Mouse (Mus musculus) thymus, adult 2 months (tissue): ENCODE data around the gene Dnajc13. TPM values are rescaled to one million over a fixed set of nuclear protein-coding genes. Genes with fewer than 3 reads are reported as not detected.

Source experiments
- DNase-seq: peaks from one replicate; pipeline ENCODE4 v3.0.0; 2021
- H3K27ac ChIP-seq: fragments of 200-500 bp; 2 replicates; pipeline ENCODE4 v1.5.1; 2012; ENCODE audit warnings: low read length, control low read depth; ENCODE audit not compliant: control insufficient read depth, insufficient read depth
- H3K27me3 ChIP-seq: fragments of 200-500 bp; 2 replicates; pipeline ENCODE4 v1.6.1; 2012; ENCODE audit warnings: mild to moderate bottlenecking, low read length, moderate library complexity, mixed read lengths; ENCODE audit not compliant: control insufficient read depth, insufficient read depth
- H3K36me3 ChIP-seq: fragments of 200-500 bp; 2 replicates; pipeline ENCODE4 v1.6.1; 2012; ENCODE audit warnings: mild to moderate bottlenecking, low read length, moderate library complexity; ENCODE audit not compliant: control insufficient read depth, insufficient read depth
- H3K4me1 ChIP-seq: fragments of 200-500 bp; replicated peaks from 2 replicates; pipeline ENCODE4 v1.6.1; 2012; ENCODE audit warnings: low read length; ENCODE audit not compliant: control insufficient read depth, insufficient read depth
- H3K4me3 ChIP-seq: fragments of 200-500 bp; 2 replicates; pipeline ENCODE4 v1.5.1; 2012; ENCODE audit warnings: mild to moderate bottlenecking, low read length, control low read depth, moderate library complexity; ENCODE audit not compliant: control insufficient read depth, insufficient read depth
- CTCF ChIP-seq: fragments of 200-500 bp; IDR thresholded peaks from 2 replicates; pipeline ENCODE4 v1.5.1; 2012; ENCODE audit warnings: mild to moderate bottlenecking, control low read depth, low read length, moderate library complexity, borderline replicate concordance; ENCODE audit not compliant: control insufficient read depth, poor library complexity, insufficient read depth; ENCODE audit errors: extremely low read depth
- POLR2A ChIP-seq: fragments of 200-500 bp; IDR thresholded peaks from 2 replicates; pipeline ENCODE4 v1.6.1; 2012; ENCODE audit warnings: mild to moderate bottlenecking, low read length, control low read depth, moderate library complexity; ENCODE audit not compliant: control insufficient read depth, poor library complexity, insufficient read depth; ENCODE audit errors: extremely low read depth
- WGBS: fragments of 180-500 bp; shearing (Covaris S2); methylation state at CpG from one replicate; pipeline ENCODE4 v1.1.7; 2018; 5-methylcytosine and 5-hydroxymethylcytosine counted together
- polyA plus RNA-seq: library from polyadenylated mRNA; depleted of rRNA; stranded (reverse); fragments of >200 nt; gene quantifications from 2 replicates; pipeline ENCODE4 v1.2.3, GENCODE M21; 2012

Gene Dnajc13
- polyA plus RNA-seq, 1 experiment, result 59.7 TPM

GRCm38 (mm10) chr9:104155100-104155715 is 107.5 kb downstream of the Dnajc13 start:
- H3K27ac ChIP-seq, result no peak overlapping the region
- DNase-seq, result no peak
- no peaks in the 10 kb centered on the region for H3K27me3 ChIP-seq
- H3K4me3 ChIP-seq, result no peak overlapping the region
- TF ChIP-seq CTCF (no peak), POLR2A (no peak)
- H3K4me1 ChIP-seq, result no peaks in the 10 kb centered on the region
- H3K36me3 ChIP-seq, result peaks cover 46% of the 10 kb centered on the region
- WGBS, result 96% methylated on average over 14 of the region's 14 CpGs

DNA sequence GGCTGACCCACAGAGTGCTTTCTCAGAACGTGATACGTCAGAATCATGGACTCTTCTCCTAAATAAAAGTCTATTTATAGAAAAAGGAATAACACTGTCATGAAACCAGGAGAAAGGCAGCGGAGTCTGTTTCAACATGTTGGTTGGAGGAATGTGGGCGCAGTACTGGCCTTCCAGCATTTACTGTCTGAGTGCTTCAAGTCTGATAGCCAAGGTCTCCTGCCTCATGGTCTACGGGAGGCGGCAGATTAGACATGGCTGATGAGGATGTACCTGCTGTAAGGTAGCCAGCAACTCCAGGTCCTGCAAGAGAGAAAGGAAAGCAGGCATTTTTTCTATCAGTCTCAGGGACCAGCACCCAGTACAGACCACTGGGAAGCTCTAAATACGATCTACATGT is 110.6 kb downstream of the Dnajc13 start:
- H3K4me1 ChIP-seq, result no peaks in the 10 kb centered on the region
- no peak for DNase-seq
- H3K4me3 ChIP-seq, result no peak overlapping the region
- WGBS, result 98% methylated on average over 7 of the region's 7 CpGs
- H3K27ac ChIP-seq, result no peak overlapping the region
- TF ChIP-seq CTCF (no peak), POLR2A (no peak)
- H3K36me3 ChIP-seq, result peaks cover 26% of the 10 kb centered on the region; the same call in 1 of the 2 replicates
- no peaks in the 10 kb centered on the region for H3K27me3 ChIP-seq

- WGBS, result 95% methylated on average over 7 of the region's 7 CpGs
These were observed 113.8 kb downstream of the Dnajc13 start for GRCm38 (mm10) chr9:104148969-104149368.

GRCm38 (mm10) chr9:104146683-104147082 is 116.0 kb downstream of the Dnajc13 start:
- H3K27ac ChIP-seq, result no peak overlapping the region
- TF ChIP-seq CTCF (no peak), POLR2A (no peak)
- WGBS, result 87% methylated on average over 7 of the region's 7 CpGs
- peaks cover 7% of the 10 kb centered on the region; the same call in 1 of the 2 replicates for H3K36me3 ChIP-seq
- H3K4me3 ChIP-seq, result no peak overlapping the region
- DNase-seq, result no peak
- H3K27me3 ChIP-seq, result no peaks in the 10 kb centered on the region
- H3K4me1 ChIP-seq, result no peaks in the 10 kb centered on the region

More at GRCm38 (mm10) chr9:104148969-104149368, 113.8 kb downstream of the Dnajc13 start:
- TF ChIP-seq POLR2A, result no peak
- TF ChIP-seq CTCF, result no peak
- no peak for DNase-seq
- no peaks in the 10 kb centered on the region for H3K4me1 ChIP-seq
- no peak overlapping the region for H3K4me3 ChIP-seq
- H3K27ac ChIP-seq, result no peak overlapping the region
- H3K36me3 ChIP-seq, result peaks cover 13% of the 10 kb centered on the region; the same call in 1 of the 2 replicates
- H3K27me3 ChIP-seq, result no peaks in the 10 kb centered on the region

DNA sequence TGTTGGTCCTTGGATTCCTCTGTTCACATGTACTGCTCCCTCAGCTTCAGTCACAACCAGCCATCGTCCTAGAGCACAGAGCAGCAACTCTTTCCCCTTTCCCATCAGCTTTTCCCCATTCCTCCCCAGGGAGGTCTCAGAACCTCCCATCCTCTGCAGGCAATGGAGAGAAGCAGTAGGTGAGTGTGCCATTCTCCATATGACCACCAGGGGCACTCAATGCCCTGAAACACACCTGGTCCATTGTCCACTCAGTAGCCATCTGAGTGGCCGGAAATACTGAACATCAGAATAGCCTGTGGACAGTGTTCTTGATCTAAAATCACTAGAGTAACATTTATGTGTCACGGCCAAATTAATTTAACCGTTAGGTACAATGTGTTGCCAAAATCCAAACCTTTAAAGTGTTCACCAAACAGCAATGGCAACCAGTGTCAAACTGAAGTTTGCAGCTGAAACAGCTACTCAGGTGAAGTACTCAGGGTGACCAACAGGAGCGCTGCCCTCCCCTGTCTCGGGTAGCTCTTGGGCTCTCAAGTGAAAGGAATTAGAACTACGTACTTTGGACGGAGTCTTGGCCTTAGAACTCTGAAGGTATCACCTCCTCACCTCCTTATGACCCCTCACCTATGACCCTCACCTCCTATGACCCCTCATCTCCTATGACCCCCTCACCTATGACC is 118.3 kb downstream of the Dnajc13 start:
- 90% methylated on average over 8 of the region's 8 CpGs for WGBS
- DNase-seq, result no peak
- no peak overlapping the region for H3K27ac ChIP-seq
- H3K4me1 ChIP-seq, result no peaks in the 10 kb centered on the region
- no peaks in the 10 kb centered on the region for H3K27me3 ChIP-seq
- TF ChIP-seq POLR2A (no peak), CTCF (no peak)
- no peak overlapping the region for H3K4me3 ChIP-seq
- no peaks in the 10 kb centered on the region for H3K36me3 ChIP-seq

DNA sequence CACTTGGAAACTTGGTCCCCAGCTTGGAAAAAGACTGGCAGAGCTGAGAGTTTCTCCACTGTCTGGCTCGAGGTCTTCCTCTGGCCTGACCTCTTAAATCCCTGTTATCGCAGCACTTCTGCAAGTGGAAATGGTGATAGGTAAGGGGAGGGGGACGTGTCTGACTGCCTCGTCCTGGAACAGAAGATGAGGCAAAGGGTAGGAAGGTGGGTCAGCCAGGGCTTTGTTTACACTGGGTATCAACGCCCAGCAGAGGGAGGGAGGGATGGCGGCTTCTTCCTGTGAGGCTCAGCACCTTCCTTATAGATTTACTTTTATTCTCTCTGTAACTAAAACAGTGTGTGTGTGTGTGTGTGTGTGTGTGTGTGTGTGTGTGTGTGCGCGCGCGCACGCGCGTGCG is 119.9 kb downstream of the Dnajc13 start:
- Histone ChIP-seq H3K4me1 (no peaks in the 10 kb centered on the region), H3K27me3 (no peaks in the 10 kb centered on the region), H3K4me3 (no peak overlapping the region), H3K27ac (no peak overlapping the region), H3K36me3 (no peaks in the 10 kb centered on the region)
- TF ChIP-seq CTCF (no peak), POLR2A (no peak)
- 91% methylated on average over 14 of the region's 14 CpGs for WGBS
- no peak for DNase-seq
